Mouse (Mus musculus) CH12.LX (cell line): Measurements from ENCODE around the gene H2-Aa. TPM values are rescaled to one million over a fixed set of nuclear protein-coding genes. Genes with fewer than 3 reads are reported as not detected.

Experiments
- DNase-seq: peaks from one replicate; pipeline ENCODE4 v3.0.0-alpha.2; 2013; ENCODE audit errors: extremely low read depth
- H3K27ac ChIP-seq: 2 replicates; pipeline ENCODE4 v1.5.1; 2012; ENCODE audit warnings: low read depth, mild to moderate bottlenecking, control low read depth, moderate library complexity; ENCODE audit not compliant: insufficient read depth
- H3K27me3 ChIP-seq: replicated peaks from 2 replicates; pipeline ENCODE3; 2012; ENCODE audit warnings: inconsistent platforms
- H3K36me3 ChIP-seq, 2 experiments: replicated peaks in 1 of 2; 2 replicates each; pipeline versions ENCODE3 to v1.6.1; 2012; ENCODE audit warnings: inconsistent platforms in 1 of 2, low read length in 1 of 2, mild to moderate bottlenecking in 1 of 2, mixed read lengths in 1 of 2, moderate library complexity in 1 of 2; ENCODE audit not compliant: control insufficient read depth in 1 of 2, insufficient read depth in 1 of 2
- H3K4me1 ChIP-seq, 2 experiments: 2 replicates each; pipeline ENCODE4 v1.6.1; 2012; ENCODE audit warnings: inconsistent platforms in 1 of 2, moderate library complexity in 1 of 2; ENCODE audit not compliant: insufficient read depth in 2 of 2, control insufficient read depth in 1 of 2
- H3K4me2 ChIP-seq: 2 replicates; pipeline ENCODE4 v1.6.1; 2012; ENCODE audit warnings: low read depth, mild to moderate bottlenecking, control low read depth; ENCODE audit not compliant: poor library complexity, insufficient read depth, severe bottlenecking
- H3K4me3 ChIP-seq, 3 experiments: fragments of 150-350 bp in 1 of 3; sonication (generic) in 1 of 3; replicated peaks in 1 of 3; 2 replicates each; pipeline versions ENCODE3 to v1.5.1; 2011 to 2012; ENCODE audit warnings: low read depth in 2 of 3, low read length in 2 of 3, mild to moderate bottlenecking in 2 of 3, moderate library complexity in 2 of 3, control low read depth in 1 of 3, improper control_type of control experiment in 1 of 3, inconsistent platforms in 1 of 3, mixed read lengths in 1 of 3; ENCODE audit not compliant: poor library complexity in 1 of 3
- H3K79me2 ChIP-seq: replicated peaks from 2 replicates; pipeline ENCODE4 v1.6.1; 2012; ENCODE audit warnings: mild to moderate bottlenecking, moderate library complexity; ENCODE audit not compliant: control insufficient read depth, poor library complexity, insufficient read depth, severe bottlenecking; ENCODE audit errors: extremely low read depth
- H3K9ac ChIP-seq: 2 replicates; pipeline ENCODE4 v1.6.1; 2012; ENCODE audit warnings: low read depth, mild to moderate bottlenecking, control low read depth, moderate library complexity; ENCODE audit not compliant: insufficient read depth
- H3K9me3 ChIP-seq: replicated peaks from 2 replicates; pipeline ENCODE3; 2012; ENCODE audit warnings: low read length, inconsistent platforms, mixed read lengths
- BHLHE40 ChIP-seq: IDR thresholded peaks from 2 replicates; pipeline ENCODE4 v1.6.1; 2011; ENCODE audit warnings: mild to moderate bottlenecking, low read depth, low read length, improper control_type of control experiment
- CHD1 ChIP-seq: IDR thresholded peaks from 2 replicates; pipeline ENCODE4 v1.6.1; 2012; ENCODE audit warnings: low read depth, low read length, improper control_type of control experiment, inconsistent platforms
- CHD2 ChIP-seq: IDR thresholded peaks from 2 replicates; pipeline ENCODE4 v1.6.1; 2011; ENCODE audit warnings: low read length, improper control_type of control experiment
- ELF1 ChIP-seq: IDR thresholded peaks from 2 replicates; pipeline ENCODE4 v1.6.1; 2014; ENCODE audit warnings: low read depth, mild to moderate bottlenecking, inconsistent platforms, low read length, improper control_type of control experiment
- EP300 ChIP-seq: IDR thresholded peaks from 2 replicates; pipeline ENCODE4 v1.6.1; 2011; ENCODE audit warnings: low read length, improper control_type of control experiment
- ETS1 ChIP-seq: conservative IDR thresholded peaks from 2 replicates; pipeline ENCODE4 v1.6.1; 2012; ENCODE audit warnings: low read depth, mild to moderate bottlenecking, inconsistent platforms, low read length, improper control_type of control experiment, moderate library complexity
- HCFC1 ChIP-seq: IDR thresholded peaks from 2 replicates; pipeline ENCODE4 v1.6.1; 2012; ENCODE audit warnings: low read depth, mild to moderate bottlenecking, inconsistent platforms, low read length, improper control_type of control experiment
- JUN ChIP-seq: IDR thresholded peaks from 2 replicates; pipeline ENCODE4 v1.6.1; 2011; ENCODE audit warnings: low read depth, mild to moderate bottlenecking, low read length, improper control_type of control experiment, moderate library complexity; ENCODE audit not compliant: insufficient read depth
- JUND ChIP-seq: conservative IDR thresholded peaks from 2 replicates; pipeline ENCODE4 v1.6.1; 2011; ENCODE audit warnings: low read depth, low read length, improper control_type of control experiment
- KAT2A ChIP-seq: IDR thresholded peaks from 2 replicates; pipeline ENCODE4 v1.6.1; 2012; ENCODE audit warnings: low read length, improper control_type of control experiment, inconsistent platforms; ENCODE audit not compliant: insufficient replicate concordance
- MAX ChIP-seq: IDR thresholded peaks from 2 replicates; pipeline ENCODE4 v1.6.1; 2011; ENCODE audit warnings: low read length, improper control_type of control experiment
- MEF2A ChIP-seq: IDR thresholded peaks from 2 replicates; pipeline ENCODE4 v1.6.1; 2014; ENCODE audit warnings: low read depth, mild to moderate bottlenecking, inconsistent platforms, low read length, improper control_type of control experiment, borderline replicate concordance
- MXI1 ChIP-seq: IDR thresholded peaks from 2 replicates; pipeline ENCODE4 v1.6.1; 2011; ENCODE audit warnings: mild to moderate bottlenecking, low read depth, low read length, improper control_type of control experiment
- MYC ChIP-seq: IDR thresholded peaks from 2 replicates; pipeline ENCODE4 v1.6.1; 2011; ENCODE audit warnings: low read depth, mild to moderate bottlenecking, improper control_type of control experiment, low read length
- PAX5 ChIP-seq: IDR thresholded peaks from 2 replicates; pipeline ENCODE4 v1.6.1; 2012; ENCODE audit warnings: low read length, inconsistent platforms, mixed read lengths
- POLR2A ChIP-seq: IDR thresholded peaks from 2 replicates; pipeline ENCODE4 v1.6.1; 2011; ENCODE audit warnings: low read depth, mild to moderate bottlenecking, improper control_type of control experiment, low read length
- SMC3 ChIP-seq: IDR thresholded peaks from 2 replicates; pipeline ENCODE4 v1.6.1; 2011; ENCODE audit warnings: low read depth, low read length, improper control_type of control experiment
- UBTF ChIP-seq: IDR thresholded peaks from 2 replicates; pipeline ENCODE4 v1.6.1; 2012; ENCODE audit warnings: low read depth, mild to moderate bottlenecking, inconsistent platforms, low read length, improper control_type of control experiment, moderate library complexity
- USF1 ChIP-seq: IDR thresholded peaks from 2 replicates; pipeline ENCODE4 v1.6.1; 2014; ENCODE audit warnings: low read depth, mild to moderate bottlenecking, inconsistent platforms, low read length, improper control_type of control experiment
- ZC3H11A ChIP-seq: IDR thresholded peaks from 2 replicates; pipeline ENCODE4 v1.6.1; 2012; ENCODE audit warnings: low read depth, mild to moderate bottlenecking, inconsistent platforms, low read length, improper control_type of control experiment
- ZMIZ1 ChIP-seq: IDR thresholded peaks from 2 replicates; pipeline ENCODE4 v1.6.1; 2012; ENCODE audit warnings: low read depth, mild to moderate bottlenecking, inconsistent platforms, low read length, improper control_type of control experiment
- dilution Hi-C: fragments of 300-500 bp; cut with MboI; formaldehyde crosslinking; loops from 2 replicates; pipeline ENCODE4 v1.14.3; 2020; ENCODE audit warnings: low sequenced_read_pairs; ENCODE audit not compliant: extremely low pct_unique_long_range_greater_than_20kb, extremely low pct_ligation_motif_present
- in situ Hi-C: fragments of 300-500 bp; cut with MboI; formaldehyde crosslinking; loops from 3 replicates; pipeline ENCODE4 v1.14.3; 2019; ENCODE audit warnings: low sequenced_read_pairs, low pct_ligation_motif_present, low pct_unique_long_range_greater_than_20kb, mixed read lengths
- polyA plus RNA-seq: library from polyadenylated mRNA; unstranded; fragments of >175 nt; gene quantifications from 2 replicates; pipeline ENCODE4 v1.2.1, GENCODE M21; 2012; ENCODE audit warnings: low read depth; ENCODE audit not compliant: insufficient read length
- total RNA-seq, 2 experiments: library from RNA; depleted of rRNA; stranded (reverse); fragments of 300-350 nt in 1 of 2; fragments of >200 nt in 1 of 2; gene quantifications; 2 replicates each; pipeline ENCODE4 v1.2.3; 2012 to 2014

H2-Aa gene
- total and polyA plus RNA-seq, 3 experiments = 385 to 958 (median 488) TPM

- DNase-seq = no peak
- 0 out of 2 replicates have a peak overlapping the region, but pooled peaks have one; percentile 9 for H3K27ac ChIP-seq
- peak overlapping the region in 2 of 3 experiments; percentile 16 to 18 for H3K4me3 ChIP-seq
- H3K79me2 ChIP-seq = peaks cover 4% of the 10 kb centered on the region; the same call in 1 of the 2 replicates
- H3K27me3 ChIP-seq = no peaks in the 10 kb centered on the region
- dilution Hi-C loops = no loop called here
- H3K9ac ChIP-seq = no peak overlapping the region
- H3K4me2 ChIP-seq = peak overlapping the region; percentile 85
- peaks cover 6% of the 10 kb centered on the region for H3K9me3 ChIP-seq
- TF ChIP-seq ZC3H11A (no peak), MYC (no peak), CHD1 (no peak), ZMIZ1 (no peak; the same call in 1 of the 2 replicates), ELF1 (no peak), MAX (no peak), MXI1 (no peak), POLR2A (no peak), CHD2 (no peak), EP300 (no peak), BHLHE40 (no peak), UBTF (no peak), KAT2A (no peak), ETS1 (no peak), USF1 (no peak), JUND (no peak), HCFC1 (no peak)
- TF ChIP-seq, all 38 proteins: peak for 0
- in situ Hi-C loops = no loop called here
- Histone ChIP-seq H3K36me3 (peaks cover 10 to 35% of the 10 kb centered on the region in 2 experiments), H3K4me1 (peaks cover 7 to 35% of the 10 kb centered on the region in 2 experiments; a peak in 3 of 4 replicates)
Measured at GRCm38 (mm10) chr17:34288131-34288530, 508 bp upstream of the H2-Aa start.

GRCm38 (mm10) chr17:34286999-34287398 lies 624 bp downstream of the H2-Aa start:
- peak overlapping the region; percentile 63 to 72 (median 69) for H3K4me3 ChIP-seq

More at GRCm38 (mm10) chr17:34286999-34287398, 624 bp downstream of the H2-Aa start:
- in situ Hi-C loops = no loop called here
- Histone ChIP-seq H3K27ac (peak overlapping the region; percentile 57), H3K4me1 (peaks cover 7 to 28% of the 10 kb centered on the region in 2 experiments; a peak in 3 of 4 replicates), H3K79me2 (peaks cover 4% of the 10 kb centered on the region; the same call in 1 of the 2 replicates), H3K9ac (peak overlapping the region; percentile 94; the same call in 1 of the 2 replicates), H3K9me3 (peaks cover 3% of the 10 kb centered on the region), H3K27me3 (no peaks in the 10 kb centered on the region), H3K36me3 (peaks cover 10 to 38% of the 10 kb centered on the region in 2 experiments), H3K4me2 (peak overlapping the region; percentile 85)
- dilution Hi-C loops = no loop called here
- TF ChIP-seq BHLHE40 (no peak), MEF2A (no peak), JUN (no peak), MAX (no peak), EP300 (no peak), PAX5 (no peak), SMC3 (no peak)
- DNase-seq = no peak
